Mouse (Mus musculus) heart, adult 2 months (tissue): ENCODE results near the gene Fam45a.

ENCODE experiments used
- CTCF ChIP-seq: fragments of 200-600 bp; IDR thresholded peaks from 2 replicates; pipeline ENCODE4 v1.8.1; 2022; ENCODE audit warnings: antibody characterized with exemption, mild to moderate bottlenecking, moderate library complexity
- EP300 ChIP-seq: fragments of 200-500 bp; IDR thresholded peaks from 2 replicates; pipeline ENCODE4 v1.6.1; 2011; ENCODE audit warnings: low read depth, low read length, control low read depth; ENCODE audit not compliant: insufficient read depth
- POLR2A ChIP-seq: fragments of 200-500 bp; IDR thresholded peaks from 2 replicates; pipeline ENCODE4 v1.6.1; 2011; ENCODE audit warnings: mild to moderate bottlenecking, low read depth, low read length, control low read depth; ENCODE audit not compliant: insufficient read depth

- TF ChIP-seq CTCF (peak; percentile 44), EP300 (0 out of 2 replicates have a peak, but pooled peaks have one; percentile 64), POLR2A (peak; percentile 93)
These were observed 62.8 kb downstream of the Fam45a start, which contains the start of gene Prdx3 for GRCm38 (mm10) chr19:60874064-60874694.
